Mouse (Mus musculus): ENCODE measurements around the gene 3110021N24Rik. TPM values are rescaled to one million over a fixed set of nuclear protein-coding genes. Genes with fewer than 3 reads are reported as not detected.
A peak's percentile ranks its signal among the peaks of the same experiment; 100 is the strongest.

3110021N24Rik gene
- polyA plus RNA-seq, 2 experiments = 0.26 to 1.5 TPM

DNA sequence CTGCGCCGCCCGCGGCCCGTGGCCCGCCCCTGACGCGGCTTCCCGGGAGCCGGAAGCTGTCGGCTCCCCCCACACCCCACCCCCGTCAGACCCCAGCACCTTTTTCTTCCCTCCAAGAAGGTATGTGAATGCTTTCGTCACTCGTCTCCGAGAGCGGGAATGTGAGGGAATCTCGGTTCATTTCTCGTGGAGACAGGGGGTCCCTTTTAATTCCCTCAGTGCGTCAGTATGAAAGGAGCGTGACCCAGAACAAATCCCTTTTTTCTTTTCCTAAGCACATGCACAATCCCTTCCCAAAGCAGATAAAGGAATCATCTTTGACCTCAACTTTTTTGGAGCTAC is 61.4 kb downstream of the 3110021N24Rik start:
- Histone ChIP-seq H3K4me3 (replicated peaks; ENCODE audit: low read length) (peak overlapping the region; percentile 80), H3K4me2 (replicated peaks; ENCODE audit: low read depth, low read length, severe bottlenecking) (peak overlapping the region; percentile 54), H3K27ac (replicated peaks; ENCODE audit: low read depth, low read length) (peak overlapping the region; percentile 98), H3K4me1 (ENCODE audit: control insufficient read depth, insufficient read depth, low read length) (0 out of 2 replicates have a peak, but pooled peaks cover 3% of the 10 kb centered on the region), H3K27me3 (ENCODE audit: control insufficient read depth, insufficient read depth, low read length) (no peaks in the 10 kb centered on the region), H3K36me3 (ENCODE audit: control insufficient read depth, insufficient read depth, low read length) (no peaks in the 10 kb centered on the region), H3K9ac (ENCODE audit: low read depth, low read length, severe bottlenecking) (peak overlapping the region; percentile 99), H3K9me3 (ENCODE audit: control insufficient read depth, low read length) (no peaks in the 10 kb centered on the region)
- WGBS = 0% methylated on average over 20 of the region's 20 CpGs
- TF ChIP-seq POLR2A (IDR thresholded peaks at IDR 0.05; ENCODE audit: borderline replicate concordance, extremely low read depth, insufficient read depth, insufficient read length) = no peak
- DNase-seq (ENCODE audit: low spot score) (no peak), ATAC-seq (ENCODE audit: low FRiP score, low read depth) (no peak)

DNA sequence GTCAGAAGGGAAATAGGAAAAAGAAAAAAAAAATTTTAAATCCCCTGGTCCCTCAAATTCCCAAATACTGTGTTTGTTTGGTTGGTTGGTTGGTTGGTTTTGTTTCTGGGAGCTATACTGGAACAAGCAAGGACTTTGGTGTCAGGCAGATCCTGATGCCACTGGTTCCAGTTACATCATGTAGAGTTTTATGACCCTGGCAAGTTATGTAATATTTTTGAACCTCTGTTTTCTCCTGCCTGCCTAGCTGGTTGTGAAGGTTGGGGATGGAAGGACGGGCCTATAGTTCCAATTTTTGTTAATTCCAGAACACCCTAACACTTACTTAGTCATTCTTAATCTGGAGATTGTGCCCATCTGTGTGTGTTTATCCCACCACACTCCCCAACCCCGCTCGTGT is 62.1 kb downstream of the 3110021N24Rik start:
- WGBS = 57% methylated on average over 3 of the region's 3 CpGs
- DNase-seq (ENCODE audit: low spot score) (no peak), ATAC-seq (ENCODE audit: low FRiP score, low read depth) (no peak)
- no peak for TF ChIP-seq POLR2A (IDR thresholded peaks at IDR 0.05; ENCODE audit: borderline replicate concordance, extremely low read depth, insufficient read depth, insufficient read length)
- Histone ChIP-seq H3K36me3 (ENCODE audit: control insufficient read depth, insufficient read depth, low read length) (no peaks in the 10 kb centered on the region), H3K4me3 (replicated peaks; ENCODE audit: low read length) (peak overlapping the region; percentile 80), H3K9ac (ENCODE audit: low read depth, low read length, severe bottlenecking) (no peak overlapping the region), H3K27ac (replicated peaks; ENCODE audit: low read depth, low read length) (no peak overlapping the region), H3K9me3 (ENCODE audit: control insufficient read depth, low read length) (no peaks in the 10 kb centered on the region), H3K27me3 (ENCODE audit: control insufficient read depth, insufficient read depth, low read length) (no peaks in the 10 kb centered on the region), H3K4me1 (ENCODE audit: control insufficient read depth, insufficient read depth, low read length) (0 out of 2 replicates have a peak, but pooled peaks cover 3% of the 10 kb centered on the region), H3K4me2 (replicated peaks; ENCODE audit: low read depth, low read length, severe bottlenecking) (peak overlapping the region; percentile 54; the same call in 1 of the 2 replicates)

DNA sequence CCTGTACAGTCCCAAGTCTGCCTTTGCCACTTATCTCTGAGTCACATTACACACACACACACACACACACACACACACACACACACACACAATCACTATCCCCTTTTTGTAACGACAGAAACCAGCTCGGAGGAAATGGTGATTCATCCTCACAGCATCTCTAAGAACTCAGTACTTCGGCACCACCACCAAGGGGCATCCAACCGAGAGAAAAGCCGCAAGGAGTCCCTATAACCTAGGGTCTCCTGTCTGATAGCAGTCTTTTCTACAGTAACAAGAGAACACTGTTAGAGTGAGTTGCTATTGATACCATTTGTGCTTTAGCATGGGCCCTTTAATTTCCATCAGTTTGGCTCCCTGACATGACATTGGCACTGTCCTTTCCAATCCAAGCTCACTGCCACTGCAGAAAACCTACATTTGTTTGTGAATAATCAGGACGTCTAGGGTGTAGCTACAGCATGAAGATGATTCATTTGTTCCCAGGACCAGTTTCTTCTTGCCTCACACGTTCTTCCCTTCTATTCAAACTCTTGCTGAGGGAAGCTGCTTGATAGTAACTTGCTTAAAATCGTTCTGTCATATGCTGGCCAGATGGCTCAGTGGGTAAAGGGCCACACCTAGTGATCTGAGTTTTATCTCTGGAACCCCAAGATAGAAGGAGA is 63.1 kb downstream of the 3110021N24Rik start:
- DNase-seq (ENCODE audit: low spot score) (no peak), ATAC-seq (ENCODE audit: low FRiP score, low read depth) (no peak)
- Histone ChIP-seq H3K27me3 (ENCODE audit: control insufficient read depth, insufficient read depth, low read length) (no peaks in the 10 kb centered on the region), H3K4me3 (replicated peaks; ENCODE audit: low read length) (no peak overlapping the region), H3K4me1 (ENCODE audit: control insufficient read depth, insufficient read depth, low read length) (0 out of 2 replicates have a peak, but pooled peaks cover 3% of the 10 kb centered on the region), H3K27ac (replicated peaks; ENCODE audit: low read depth, low read length) (no peak overlapping the region), H3K4me2 (replicated peaks; ENCODE audit: low read depth, low read length, severe bottlenecking) (no peak overlapping the region), H3K9ac (ENCODE audit: low read depth, low read length, severe bottlenecking) (no peak overlapping the region), H3K36me3 (ENCODE audit: control insufficient read depth, insufficient read depth, low read length) (no peaks in the 10 kb centered on the region), H3K9me3 (ENCODE audit: control insufficient read depth, low read length) (no peaks in the 10 kb centered on the region)
- TF ChIP-seq POLR2A (IDR thresholded peaks at IDR 0.05; ENCODE audit: borderline replicate concordance, extremely low read depth, insufficient read depth, insufficient read length) = no peak
- 40% methylated on average over 8 of the region's 8 CpGs for WGBS

DNA sequence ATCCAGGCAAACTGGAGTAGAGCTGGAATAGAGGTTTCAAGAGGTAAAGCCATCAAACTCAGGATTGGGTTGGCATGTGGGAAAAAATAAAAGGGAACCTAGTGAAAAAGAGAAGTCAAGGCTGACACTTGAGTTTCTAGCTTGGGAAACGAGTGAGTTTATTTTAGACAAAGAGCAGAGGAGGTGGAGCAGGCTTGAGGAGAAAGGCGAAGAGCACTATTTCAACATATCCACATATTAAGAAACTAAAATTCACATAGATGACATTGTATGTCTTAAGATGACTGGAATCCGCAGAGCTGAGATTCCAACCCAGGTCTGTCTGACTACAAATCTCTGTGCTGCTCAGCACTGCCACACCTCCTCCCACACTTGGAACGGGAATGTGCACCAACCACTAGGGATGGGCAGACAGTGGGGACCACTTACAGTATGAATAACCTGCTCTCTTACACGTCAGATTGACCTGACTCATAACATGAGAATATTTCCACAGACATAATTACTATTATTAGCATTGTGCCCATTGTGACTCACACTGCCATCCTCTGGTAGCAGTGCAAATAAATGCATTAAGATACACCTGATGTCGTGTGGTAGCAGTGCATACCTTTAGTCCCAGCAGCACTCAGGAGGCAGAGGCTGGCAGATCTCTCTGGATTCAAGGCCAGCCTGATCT is 69.9 kb downstream of the 3110021N24Rik start:
- DNase-seq (ENCODE audit: low spot score) = no peak
- H3K4me3 ChIP-seq (replicated peaks; ENCODE audit: low read length) = no peak overlapping the region
- H3K4me1 ChIP-seq (ENCODE audit: control insufficient read depth, insufficient read depth, low read length) = no peaks in the 10 kb centered on the region
- H3K27me3 ChIP-seq (ENCODE audit: control insufficient read depth, insufficient read depth, low read length) = no peaks in the 10 kb centered on the region
- H3K27ac ChIP-seq (replicated peaks; ENCODE audit: low read depth, low read length) = no peak overlapping the region
- no peak overlapping the region for H3K9ac ChIP-seq (ENCODE audit: low read depth, low read length, severe bottlenecking)
- WGBS = 83% methylated on average over 6 of the region's 6 CpGs
- no peak for ATAC-seq (ENCODE audit: low FRiP score, low read depth)
- no peaks in the 10 kb centered on the region for H3K9me3 ChIP-seq (ENCODE audit: control insufficient read depth, low read length)
- H3K36me3 ChIP-seq (ENCODE audit: control insufficient read depth, insufficient read depth, low read length) = no peaks in the 10 kb centered on the region
- TF ChIP-seq POLR2A (IDR thresholded peaks at IDR 0.05; ENCODE audit: borderline replicate concordance, extremely low read depth, insufficient read depth, insufficient read length) = no peak
- no peak overlapping the region for H3K4me2 ChIP-seq (replicated peaks; ENCODE audit: low read depth, low read length, severe bottlenecking)

DNA sequence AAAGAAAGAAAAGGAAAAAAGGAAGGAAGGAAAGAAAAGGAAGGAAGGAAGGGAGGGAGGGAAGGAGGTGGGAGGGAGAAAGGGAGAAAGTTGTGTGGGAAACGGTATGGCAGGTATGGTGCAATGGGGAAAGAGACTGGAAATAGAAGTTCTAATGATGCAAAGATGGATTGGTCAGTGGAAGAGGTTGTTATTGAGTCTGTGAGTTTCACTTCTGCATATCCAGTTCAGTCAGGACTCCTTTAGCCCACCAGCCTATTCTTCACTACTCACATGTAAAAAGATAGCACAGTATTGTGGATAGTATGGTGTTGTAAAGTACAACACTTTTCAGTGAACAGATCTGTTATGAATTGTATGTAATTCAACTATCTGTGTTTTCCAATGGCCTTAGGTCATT is 71.1 kb downstream of the 3110021N24Rik start:
- no peak overlapping the region for H3K4me2 ChIP-seq (replicated peaks; ENCODE audit: low read depth, low read length, severe bottlenecking)
- H3K27me3 ChIP-seq (ENCODE audit: control insufficient read depth, insufficient read depth, low read length) = no peaks in the 10 kb centered on the region
- no peaks in the 10 kb centered on the region for H3K36me3 ChIP-seq (ENCODE audit: control insufficient read depth, insufficient read depth, low read length)
- H3K4me1 ChIP-seq (ENCODE audit: control insufficient read depth, insufficient read depth, low read length) = no peaks in the 10 kb centered on the region
- no peak overlapping the region for H3K4me3 ChIP-seq (replicated peaks; ENCODE audit: low read length)
- DNase-seq (ENCODE audit: low spot score) (no peak), ATAC-seq (ENCODE audit: low FRiP score, low read depth) (no peak)
- no peak overlapping the region for H3K27ac ChIP-seq (replicated peaks; ENCODE audit: low read depth, low read length)
- H3K9ac ChIP-seq (ENCODE audit: low read depth, low read length, severe bottlenecking) = no peak overlapping the region
- TF ChIP-seq POLR2A (IDR thresholded peaks at IDR 0.05; ENCODE audit: borderline replicate concordance, extremely low read depth, insufficient read depth, insufficient read length) = no peak
- WGBS = 68% methylated on average over 1 of the region's 1 CpGs
- H3K9me3 ChIP-seq (ENCODE audit: control insufficient read depth, low read length) = no peaks in the 10 kb centered on the region
